Mouse (Mus musculus) bone marrow macrophage, adult 2 months (primary cell): ENCODE measurements around the gene Kcnip4. TPM values are rescaled to one million over a fixed set of nuclear protein-coding genes. Genes with fewer than 3 reads are reported as not detected.

Experiments used
- H3K27ac ChIP-seq: 2 replicates; pipeline ENCODE4 v1.5.1; 2012; ENCODE audit warnings: low read depth, low read length; ENCODE audit not compliant: insufficient read depth
- H3K4me1 ChIP-seq: 2 replicates; pipeline ENCODE4 v1.6.1; 2012; ENCODE audit warnings: low read length; ENCODE audit not compliant: control insufficient read depth, insufficient read depth
- H3K4me3 ChIP-seq: 2 replicates; pipeline ENCODE4 v1.5.1; 2012; ENCODE audit warnings: mild to moderate bottlenecking, low read length, moderate library complexity; ENCODE audit not compliant: insufficient read depth
- CTCF ChIP-seq: IDR thresholded peaks from 2 replicates; pipeline ENCODE4 v1.5.1; 2012; ENCODE audit warnings: low read depth, mild to moderate bottlenecking, low read length, moderate library complexity
- POLR2A ChIP-seq: IDR thresholded peaks from 2 replicates; pipeline ENCODE4 v1.6.1; 2012; ENCODE audit warnings: mild to moderate bottlenecking, low read depth, low read length, borderline replicate concordance
- polyA plus RNA-seq: library from polyadenylated mRNA; stranded (reverse); fragments of >200 nt; gene quantifications from 2 replicates; pipeline ENCODE4 v1.2.4, GENCODE M21; 2012; ENCODE audit not compliant: missing spikeins, insufficient read depth, insufficient read length

The Kcnip4 gene
- polyA plus RNA-seq, 1 experiment, result not detected

GRCm38 (mm10) chr5:48989145-48989659 lies 535.5 kb downstream of the Kcnip4 start:
- Histone ChIP-seq H3K27ac (no peak overlapping the region), H3K4me1 (no peaks in the 10 kb centered on the region), H3K4me3 (no peak overlapping the region)
- TF ChIP-seq POLR2A, result no peak

- H3K4me1 ChIP-seq, result no peaks in the 10 kb centered on the region
- no peak overlapping the region for H3K27ac ChIP-seq
- no peak overlapping the region for H3K4me3 ChIP-seq
- TF ChIP-seq POLR2A (no peak), CTCF (no peak)
Measured at GRCm38 (mm10) chr5:48942378-48943088, 582.2 kb downstream of the Kcnip4 start.

GRCm38 (mm10) chr5:48931881-48932280 lies 592.8 kb downstream of the Kcnip4 start:
- H3K4me1 ChIP-seq, result no peaks in the 10 kb centered on the region
- H3K27ac ChIP-seq, result no peak overlapping the region
- H3K4me3 ChIP-seq, result no peak overlapping the region
- no peak for TF ChIP-seq CTCF
- no peak for TF ChIP-seq POLR2A

DNA sequence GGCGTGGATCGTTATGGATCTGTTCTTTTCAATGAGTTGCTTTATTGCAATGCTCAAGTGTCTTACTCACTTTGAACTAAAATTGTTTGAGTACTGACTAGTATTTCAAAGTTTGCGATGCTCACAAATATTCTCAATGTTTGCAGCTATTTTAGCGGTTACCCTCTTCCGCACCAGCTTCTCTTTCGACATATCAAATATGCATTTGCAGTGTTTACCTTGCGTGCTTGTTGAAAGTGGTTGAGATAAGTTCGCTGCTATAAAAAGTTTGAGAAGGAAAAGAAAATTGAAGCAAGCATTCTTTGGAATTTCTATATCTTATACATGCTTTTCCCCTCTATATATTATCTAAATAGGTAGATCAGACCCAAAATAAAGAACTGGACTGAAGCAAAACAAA lies 634.5 kb downstream of the Kcnip4 start:
- Histone ChIP-seq H3K4me1 (no peaks in the 10 kb centered on the region), H3K4me3 (no peak overlapping the region), H3K27ac (no peak overlapping the region)
- TF ChIP-seq POLR2A, result no peak
- TF ChIP-seq CTCF, result no peak

- no peak overlapping the region for H3K4me3 ChIP-seq
- no peak for TF ChIP-seq CTCF
- no peak for TF ChIP-seq POLR2A
- H3K4me1 ChIP-seq, result no peaks in the 10 kb centered on the region
- no peak overlapping the region for H3K27ac ChIP-seq
Measured at GRCm38 (mm10) chr5:48889395-48890194, 635.1 kb downstream of the Kcnip4 start.

DNA sequence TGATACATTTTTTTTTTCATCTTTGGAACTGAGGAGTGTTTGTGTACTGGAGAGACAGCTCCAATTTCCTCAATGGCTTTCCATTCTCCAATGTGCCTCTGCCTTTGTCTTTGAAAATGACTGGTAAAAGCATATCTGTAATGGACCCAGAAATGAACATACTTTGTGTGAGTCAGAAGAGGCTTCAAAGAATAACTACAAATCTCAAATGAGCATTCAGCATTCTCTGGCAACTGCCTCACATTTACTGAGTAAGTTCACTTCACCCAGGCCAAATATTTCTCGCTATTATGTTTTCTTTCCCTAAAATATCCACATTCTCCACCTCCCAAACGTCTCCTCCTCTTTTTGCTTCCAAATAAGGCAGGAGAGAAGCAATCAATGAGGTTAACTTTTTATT lies 646.6 kb downstream of the Kcnip4 start:
- Histone ChIP-seq H3K4me3 (no peak overlapping the region), H3K27ac (no peak overlapping the region), H3K4me1 (no peaks in the 10 kb centered on the region)
- TF ChIP-seq POLR2A (no peak), CTCF (no peak)

DNA sequence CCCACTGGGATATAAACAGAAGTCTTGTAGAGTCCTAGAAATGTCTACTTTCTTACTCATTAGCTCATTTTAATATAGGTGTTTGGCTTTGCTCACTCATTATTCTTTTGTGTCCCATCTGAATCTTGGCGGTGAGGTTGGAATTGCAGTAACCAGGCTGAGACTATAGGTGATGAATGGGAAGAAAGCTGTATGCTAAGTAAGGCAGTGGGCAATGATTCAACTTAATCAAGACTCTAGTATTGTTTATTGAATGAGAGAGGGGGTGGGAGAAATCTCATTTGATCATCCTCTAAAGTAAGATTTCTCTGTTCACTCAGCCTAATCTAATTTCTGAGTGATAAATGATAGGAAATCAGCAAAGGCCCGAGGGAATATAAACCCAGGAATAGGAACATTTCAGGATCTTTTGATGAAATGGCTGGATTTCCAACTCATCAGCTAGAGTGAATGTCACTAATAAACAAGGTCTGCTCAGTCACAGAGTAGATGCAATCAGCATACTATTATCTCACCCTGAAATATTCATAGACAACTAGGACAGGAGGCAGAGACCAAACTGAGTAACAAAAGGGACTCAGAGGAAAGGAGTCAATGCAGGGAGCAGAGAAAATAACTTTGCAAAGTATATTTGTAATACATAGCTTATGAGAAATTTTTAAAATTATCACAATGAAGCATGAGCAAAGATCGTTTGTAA lies 660.3 kb downstream of the Kcnip4 start:
- Histone ChIP-seq H3K4me1 (no peaks in the 10 kb centered on the region), H3K27ac (no peak overlapping the region), H3K4me3 (no peak overlapping the region)
- TF ChIP-seq POLR2A (no peak), CTCF (no peak)

GRCm38 (mm10) chr5:48840971-48841370 lies 683.7 kb downstream of the Kcnip4 start:
- no peak overlapping the region for H3K4me3 ChIP-seq
- no peak overlapping the region for H3K27ac ChIP-seq
- no peak for TF ChIP-seq POLR2A
- no peak for TF ChIP-seq CTCF
- no peaks in the 10 kb centered on the region for H3K4me1 ChIP-seq

- Histone ChIP-seq H3K4me3 (no peak overlapping the region), H3K27ac (no peak overlapping the region), H3K4me1 (no peaks in the 10 kb centered on the region)
- TF ChIP-seq CTCF, result no peak
- TF ChIP-seq POLR2A, result no peak
Measured at GRCm38 (mm10) chr5:48795526-48795925, 729.2 kb downstream of the Kcnip4 start.
